Mouse (Mus musculus) liver, embryonic 13.5 days (tissue): ENCODE data around the gene Nlk. TPM values are rescaled to one million over a fixed set of nuclear protein-coding genes. Genes with fewer than 3 reads are reported as not detected.
"Not testable (repeated sequence)": the region's sequence is repeated elsewhere in the genome, so short reads cannot be mapped to it uniquely, and the experiment has no call there.

Source experiments
- ATAC-seq: fragments of 200-750 bp; cut with Nextera tagmentation; 2 replicates; pipeline ENCODE4 v1.8.0; 2017; ENCODE audit warnings: low read depth, mild to moderate bottlenecking, moderate number of reproducible peaks, moderate library complexity
- DNase-seq: peaks from one replicate; pipeline ENCODE4 v3.0.0; 2022
- H3K27ac ChIP-seq: fragments of 300-500 bp; sonication (generic); 2 replicates; pipeline ENCODE4 v1.5.1; 2015; ENCODE audit warnings: moderate library complexity, mild to moderate bottlenecking, inconsistent platforms
- H3K27me3 ChIP-seq: fragments of 300-500 bp; sonication (generic); 2 replicates; pipeline ENCODE4 v1.6.1; 2015; ENCODE audit warnings: mild to moderate bottlenecking, inconsistent platforms
- H3K36me3 ChIP-seq: fragments of 300-500 bp; sonication (generic); 2 replicates; pipeline ENCODE4 v1.6.1; 2015; ENCODE audit warnings: mild to moderate bottlenecking, inconsistent platforms
- H3K4me1 ChIP-seq: fragments of 300-500 bp; sonication (generic); replicated peaks from 2 replicates; pipeline ENCODE4 v1.6.1; 2015; ENCODE audit warnings: inconsistent platforms
- H3K4me2 ChIP-seq: fragments of 300-500 bp; sonication (generic); 2 replicates; pipeline ENCODE4 v1.6.1; 2015; ENCODE audit warnings: inconsistent platforms, mild to moderate bottlenecking, moderate library complexity
- H3K4me3 ChIP-seq: fragments of 300-500 bp; sonication (generic); replicated peaks from 2 replicates; pipeline ENCODE4 v1.5.1; 2015; ENCODE audit warnings: mild to moderate bottlenecking, inconsistent platforms
- H3K9ac ChIP-seq: fragments of 300-500 bp; sonication (generic); 2 replicates; pipeline ENCODE4 v1.6.1; 2015; ENCODE audit warnings: mild to moderate bottlenecking, inconsistent platforms
- H3K9me3 ChIP-seq: fragments of 300-500 bp; sonication (generic); replicated peaks from 2 replicates; pipeline ENCODE4 v1.6.1; 2016; ENCODE audit warnings: inconsistent platforms
- WGBS: fragments of 180-500 bp; shearing (Covaris S2); methylation state at CpG from one replicate; pipeline ENCODE4 v1.1.7; 2015; ENCODE audit not compliant: insufficient replicate concordance; 5-methylcytosine and 5-hydroxymethylcytosine counted together
- polyA plus RNA-seq: library from polyadenylated mRNA; unstranded; fragments of >200 nt; fragmentation: Nextera tagmentation; extraction: Ambion mirVana; gene quantifications from 2 replicates; pipeline ENCODE4 v1.2.1, GENCODE M21; 2015

Gene Nlk
- polyA plus RNA-seq, 1 experiment from 2014 or later: 6.4 TPM

- ATAC-seq (no peak), DNase-seq (no peak)
- Histone ChIP-seq H3K4me2 (peak overlapping the region; percentile 91), H3K9ac (0 out of 2 replicates have a peak overlapping the region, but pooled peaks have one; percentile 87), H3K4me3 (no peak overlapping the region), H3K9me3 (no peaks in the 10 kb centered on the region), H3K36me3 (peaks cover 22% of the 10 kb centered on the region), H3K4me1 (peaks cover 57% of the 10 kb centered on the region), H3K27ac (no peak overlapping the region), H3K27me3 (no peaks in the 10 kb centered on the region)
- WGBS: 59% methylated on average over 2 of the region's 2 CpGs
Observed at GRCm38 (mm10) chr11:78547718-78548460, 149.3 kb downstream of the Nlk start.

GRCm38 (mm10) chr11:78545181-78545580 is 152.0 kb downstream of the Nlk start:
- no peak for DNase-seq
- Histone ChIP-seq H3K4me3 (no peak overlapping the region), H3K4me1 (peaks cover 55% of the 10 kb centered on the region), H3K4me2 (no peak overlapping the region), H3K9me3 (no peaks in the 10 kb centered on the region), H3K27ac (no peak overlapping the region), H3K9ac (no peak overlapping the region), H3K36me3 (peaks cover 47% of the 10 kb centered on the region), H3K27me3 (no peaks in the 10 kb centered on the region)
- WGBS: 35% methylated on average over 8 of the region's 8 CpGs
- ATAC-seq: no peak

- no peak overlapping the region for H3K4me3 ChIP-seq
- H3K36me3 ChIP-seq: peaks cover 53% of the 10 kb centered on the region
- no peak overlapping the region for H3K27ac ChIP-seq
- no peak overlapping the region for H3K4me2 ChIP-seq
- H3K27me3 ChIP-seq: no peaks in the 10 kb centered on the region
- WGBS: 85% methylated on average over 7 of the region's 7 CpGs
- no peak overlapping the region for H3K9ac ChIP-seq
- H3K9me3 ChIP-seq: no peaks in the 10 kb centered on the region
- H3K4me1 ChIP-seq: peaks cover 49% of the 10 kb centered on the region
- no peak for ATAC-seq
- DNase-seq: no peak
Observed at GRCm38 (mm10) chr11:78544449-78545111, 152.6 kb downstream of the Nlk start.

GRCm38 (mm10) chr11:78540358-78540757 is 156.8 kb downstream of the Nlk start:
- ATAC-seq (no peak), DNase-seq (no peak)
- Histone ChIP-seq H3K36me3 (peaks cover 55% of the 10 kb centered on the region), H3K9me3 (no peaks in the 10 kb centered on the region), H3K9ac (no peak overlapping the region), H3K27ac (peak overlapping the region; percentile 27; the same call in 1 of the 2 replicates), H3K4me2 (no peak overlapping the region), H3K4me3 (no peak overlapping the region), H3K4me1 (peaks cover 40% of the 10 kb centered on the region), H3K27me3 (no peaks in the 10 kb centered on the region)
- WGBS: 76% methylated on average over 3 of the region's 3 CpGs

DNA sequence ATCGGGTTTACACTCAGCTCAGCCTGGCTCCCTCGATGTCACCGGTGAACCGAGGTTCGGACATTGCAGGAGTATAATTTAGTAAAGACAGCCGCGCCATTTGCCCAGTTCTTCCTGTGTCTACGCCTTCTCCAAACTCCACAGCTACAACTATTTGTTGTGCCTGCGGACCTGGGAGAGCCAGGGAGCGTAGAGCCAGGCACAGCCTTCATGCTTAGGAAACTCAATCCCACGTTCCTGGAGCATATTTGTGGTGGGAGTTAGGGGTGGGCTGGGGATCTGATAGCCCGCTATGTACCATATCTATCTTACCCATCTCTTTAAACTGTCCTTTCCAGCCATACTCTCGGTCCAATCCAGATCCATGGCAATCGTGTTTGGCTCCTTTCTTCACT is 160.5 kb downstream of the Nlk start:
- Histone ChIP-seq H3K4me2 (peak overlapping the region; percentile 94), H3K4me3 (peak overlapping the region; percentile 85), H3K4me1 (peaks cover 43% of the 10 kb centered on the region), H3K27ac (peak overlapping the region; percentile 90), H3K27me3 (no peaks in the 10 kb centered on the region), H3K9me3 (no peaks in the 10 kb centered on the region), H3K9ac (peak overlapping the region; percentile 94), H3K36me3 (peaks cover 25% of the 10 kb centered on the region)
- WGBS: under 1% methylated on average over 14 of the region's 14 CpGs
- DNase-seq (no peak), ATAC-seq (no peak; the same call in 1 of the 2 replicates)

GRCm38 (mm10) chr11:78536080-78536689 is 161.0 kb downstream of the Nlk start, which contains the start of the genes Tnfaip1 and Ift20:
Gene Tnfaip1 (minus strand): TSS chr11:78536332.
Gene Ift20 (plus strand): TSS chr11:78536361.
- Histone ChIP-seq H3K27ac (peak within 1 kb of the TSS; percentile 90), H3K9ac (peak within 1 kb of the TSS; percentile 94), H3K4me3 (peak within 1 kb of the TSS; percentile 85), H3K27me3 (no peaks in the 10 kb centered on the region), H3K4me2 (peak within 1 kb of the TSS; percentile 94), H3K36me3 (peaks cover 21% of the 10 kb centered on the region), H3K4me1 (peaks cover 43% of the 10 kb centered on the region), H3K9me3 (no peaks in the 10 kb centered on the region)
- under 1% methylated on average over 52 of the region's 52 CpGs for WGBS
- DNase-seq (peak; percentile 99), ATAC-seq (peak; percentile 96)

DNA sequence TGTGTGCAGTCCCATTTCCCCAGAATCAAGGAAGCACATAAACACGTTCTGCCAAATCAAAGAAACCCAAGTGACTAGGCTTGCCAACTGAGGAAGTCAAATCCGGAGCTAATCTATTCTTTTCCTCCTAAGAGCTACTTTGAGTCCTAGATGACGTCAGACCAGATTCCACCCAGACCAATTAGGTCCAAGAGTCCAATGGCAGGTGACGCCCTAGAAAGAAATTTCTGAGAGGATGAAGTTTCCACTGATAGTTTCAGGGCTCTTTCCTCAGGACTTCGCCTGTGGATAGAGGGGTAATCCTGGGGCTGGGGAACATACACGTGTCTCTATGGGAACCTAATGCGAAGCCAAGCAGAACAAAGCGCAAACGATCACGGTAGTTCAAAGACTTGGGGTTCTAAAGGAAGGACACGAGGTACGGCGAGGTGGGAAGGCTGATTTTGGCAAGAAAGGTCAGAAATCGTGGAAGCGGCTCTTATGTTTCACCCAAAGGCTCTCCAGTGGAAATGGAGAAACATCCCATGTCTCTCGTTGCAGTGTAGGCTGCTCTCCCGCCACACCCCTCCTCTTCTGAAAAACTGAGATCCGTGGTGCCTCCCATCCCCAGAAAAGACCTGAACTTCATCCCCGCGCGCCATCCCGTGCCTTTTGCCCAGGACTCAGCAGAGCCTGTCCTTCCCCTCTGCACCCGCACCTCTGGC is 161.6 kb downstream of the Nlk start:
- Histone ChIP-seq H3K9me3 (no peaks in the 10 kb centered on the region), H3K27me3 (no peaks in the 10 kb centered on the region), H3K4me2 (peak overlapping the region; percentile 94), H3K4me1 (peaks cover 42% of the 10 kb centered on the region), H3K36me3 (peaks cover 15% of the 10 kb centered on the region), H3K9ac (peak overlapping the region; percentile 73), H3K4me3 (peak overlapping the region; percentile 85), H3K27ac (peak overlapping the region; percentile 84)
- DNase-seq (no peak), ATAC-seq (no peak)
- under 1% methylated on average over 23 of the region's 23 CpGs for WGBS

DNA sequence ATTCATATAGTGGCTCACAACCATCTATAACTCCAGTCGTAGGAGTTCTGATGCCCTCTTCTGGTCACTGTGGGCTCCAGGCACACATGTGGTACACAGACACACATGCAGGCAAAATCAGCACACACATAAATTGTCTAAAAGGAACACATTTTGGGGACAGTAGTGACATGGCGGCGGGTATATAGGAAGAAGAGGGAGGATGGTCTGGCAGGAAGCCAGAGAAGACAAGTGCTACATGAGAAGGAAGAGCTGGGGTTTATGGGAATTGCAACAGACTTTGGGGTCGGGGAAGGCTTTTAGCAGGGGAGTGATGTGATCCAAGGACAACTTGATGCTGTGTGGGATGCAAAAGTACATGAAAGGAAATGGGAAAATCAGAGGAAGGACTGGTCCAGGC is 162.7 kb downstream of the Nlk start:
- 69% methylated on average over 4 of the region's 4 CpGs for WGBS
- H3K27me3 ChIP-seq: no peaks in the 10 kb centered on the region
- peaks cover 4% of the 10 kb centered on the region for H3K36me3 ChIP-seq
- DNase-seq (no peak), ATAC-seq (no peak)
- H3K9ac ChIP-seq: peak overlapping the region; percentile 73; the same call in 1 of the 2 replicates
- peak overlapping the region; percentile 94 for H3K4me2 ChIP-seq
- H3K4me1 ChIP-seq: peaks cover 39% of the 10 kb centered on the region
- no peak overlapping the region for H3K27ac ChIP-seq
- H3K4me3 ChIP-seq: peak overlapping the region; percentile 85; the same call in 1 of the 2 replicates
- no peaks in the 10 kb centered on the region for H3K9me3 ChIP-seq

DNA sequence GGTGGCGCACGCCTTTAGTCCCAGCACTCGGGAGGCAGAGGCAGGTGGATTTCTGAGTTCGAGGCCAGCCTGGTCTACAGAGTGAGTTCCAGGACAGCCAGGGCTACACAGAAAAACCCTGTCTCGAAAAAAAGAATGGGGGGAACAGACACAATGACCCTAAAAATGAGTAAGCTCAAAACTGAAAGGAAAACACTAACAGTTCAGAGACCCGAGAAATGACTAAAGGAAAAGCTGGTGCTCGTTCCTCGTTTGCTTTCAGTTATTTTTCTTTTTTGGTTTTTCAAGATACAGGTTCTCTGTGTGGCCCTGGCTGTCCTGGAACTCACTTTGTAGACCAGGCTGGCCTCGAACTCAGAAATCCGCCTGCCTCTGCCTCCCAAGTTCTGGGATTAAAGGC is 165.7 kb downstream of the Nlk start:
- not testable (repeated sequence) for DNase-seq, ATAC-seq, H3K27ac ChIP-seq, H3K4me2 ChIP-seq, H3K27me3 ChIP-seq, H3K9me3 ChIP-seq, H3K9ac ChIP-seq, H3K4me3 ChIP-seq
- 75% methylated on average over 10 of the region's 10 CpGs for WGBS
- Histone ChIP-seq H3K4me1 (peaks cover 16% of the 10 kb centered on the region), H3K36me3 (peaks cover 26% of the 10 kb centered on the region)

- DNase-seq: no peak
- H3K4me2 ChIP-seq: no peak overlapping the region
- H3K9me3 ChIP-seq: no peaks in the 10 kb centered on the region
- no peaks in the 10 kb centered on the region for H3K27me3 ChIP-seq
- no peak for ATAC-seq
- peak overlapping the region; percentile 24; the same call in 1 of the 2 replicates for H3K27ac ChIP-seq
- H3K36me3 ChIP-seq: peaks cover 30% of the 10 kb centered on the region
- peaks cover 16% of the 10 kb centered on the region for H3K4me1 ChIP-seq
- WGBS: 52% methylated on average over 6 of the region's 6 CpGs
- no peak overlapping the region for H3K4me3 ChIP-seq
- H3K9ac ChIP-seq: no peak overlapping the region
Observed at GRCm38 (mm10) chr11:78531046-78531445, 166.1 kb downstream of the Nlk start.

DNA sequence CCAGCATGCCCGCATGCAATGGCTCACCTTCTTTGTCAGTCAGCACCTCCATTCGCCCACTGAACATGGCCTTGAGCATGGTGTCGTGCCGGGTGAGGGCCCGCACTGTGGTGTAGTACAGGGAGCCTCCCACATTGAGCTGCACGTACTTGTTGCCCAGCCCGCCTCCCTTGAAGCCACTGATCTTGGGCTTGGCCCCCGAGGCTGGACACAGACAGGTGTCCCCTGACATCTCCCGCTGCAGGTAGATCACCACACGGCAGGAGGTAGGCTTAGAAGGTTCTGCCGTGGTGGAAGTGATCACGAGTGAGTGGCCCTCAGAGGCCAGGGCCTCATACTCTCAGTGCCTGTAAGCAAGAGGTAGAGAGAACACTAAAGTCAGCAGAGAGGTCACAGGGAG is 167.2 kb downstream of the Nlk start:
- no peak overlapping the region for H3K4me3 ChIP-seq
- no peak overlapping the region for H3K27ac ChIP-seq
- no peak for DNase-seq
- no peak for ATAC-seq
- peaks cover 35% of the 10 kb centered on the region for H3K36me3 ChIP-seq
- WGBS: 74% methylated on average over 12 of the region's 12 CpGs
- H3K4me2 ChIP-seq: no peak overlapping the region
- peaks cover 10% of the 10 kb centered on the region for H3K4me1 ChIP-seq
- H3K9ac ChIP-seq: no peak overlapping the region
- no peaks in the 10 kb centered on the region for H3K9me3 ChIP-seq
- no peaks in the 10 kb centered on the region for H3K27me3 ChIP-seq
